Mouse (Mus musculus) lung, embryonic 15.5 days (tissue): ENCODE measurements at regions not wholly inside any gene's neighbourhood (a gene's known extent, or its start where the extent isn't known, plus 50 kb on each side); places are given as distances from the start of the nearest gene placed in this dataset.

Experiments used
- ATAC-seq: fragments of 200-750 bp; cut with Nextera tagmentation; 2 replicates; pipeline ENCODE4 v1.8.0; 2017; ENCODE audit warnings: moderate number of reproducible peaks, borderline replicate concordance; ENCODE audit not compliant: low FRiP score, low TSS enrichment; ENCODE audit errors: extremely low read depth
- H3K27ac ChIP-seq: fragments of 300-500 bp; sonication (generic); 2 replicates; pipeline ENCODE4 v1.5.1; 2015; ENCODE audit warnings: moderate library complexity, mild to moderate bottlenecking, inconsistent platforms
- H3K27me3 ChIP-seq: fragments of 300-500 bp; sonication (generic); 2 replicates; pipeline ENCODE4 v1.6.1; 2015; ENCODE audit warnings: inconsistent platforms
- H3K36me3 ChIP-seq: fragments of 300-500 bp; sonication (generic); 2 replicates; pipeline ENCODE4 v1.6.1; 2015; ENCODE audit warnings: inconsistent platforms
- H3K4me1 ChIP-seq: fragments of 300-500 bp; sonication (generic); 2 replicates; pipeline ENCODE4 v1.6.1; 2015; ENCODE audit warnings: inconsistent platforms
- H3K4me2 ChIP-seq: fragments of 300-500 bp; sonication (generic); 2 replicates; pipeline ENCODE4 v1.6.1; 2015; ENCODE audit warnings: inconsistent platforms, mild to moderate bottlenecking, moderate library complexity
- H3K4me3 ChIP-seq: fragments of 300-500 bp; sonication (generic); 2 replicates; pipeline ENCODE4 v1.5.1; 2015; ENCODE audit warnings: mild to moderate bottlenecking, inconsistent platforms
- H3K9ac ChIP-seq: fragments of 300-500 bp; sonication (generic); 2 replicates; pipeline ENCODE4 v1.6.1; 2015; ENCODE audit warnings: inconsistent platforms
- H3K9me3 ChIP-seq: fragments of 300-500 bp; sonication (generic); 2 replicates; pipeline ENCODE4 v1.6.1; 2016; ENCODE audit warnings: inconsistent platforms
- WGBS: fragments of 180-500 bp; shearing (Covaris S2); methylation state at CpG from one replicate; pipeline ENCODE4 v1.1.7; 2015; 5-methylcytosine and 5-hydroxymethylcytosine counted together

DNA sequence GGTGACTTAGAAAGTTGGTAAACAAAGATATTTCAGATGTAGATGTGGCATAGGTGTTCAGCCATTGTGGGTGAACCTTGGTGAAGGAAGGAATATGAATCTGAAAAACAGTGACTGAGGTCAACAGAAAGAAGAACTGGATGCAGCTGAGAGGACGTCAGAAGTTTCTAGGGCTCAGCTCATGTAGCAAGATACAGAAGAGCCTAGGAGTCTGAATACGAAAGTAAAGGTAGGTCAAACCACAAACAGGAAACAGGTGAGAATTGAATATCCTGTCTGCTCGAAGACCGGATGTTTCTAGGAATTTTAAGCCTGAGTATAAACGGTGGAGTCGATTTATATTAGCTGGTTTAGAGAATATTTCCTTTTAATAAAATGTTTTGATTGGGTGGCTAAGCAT lies 223.7 kb upstream of the Cblb start:
- Histone ChIP-seq H3K9me3 (no peaks in the 10 kb centered on the region), H3K4me1 (no peaks in the 10 kb centered on the region), H3K36me3 (no peaks in the 10 kb centered on the region), H3K27ac (no peak overlapping the region), H3K4me3 (no peak overlapping the region), H3K4me2 (no peak overlapping the region), H3K27me3 (no peaks in the 10 kb centered on the region), H3K9ac (no peak overlapping the region)
- 75% methylated on average over 6 of the region's 6 CpGs for WGBS
- ATAC-seq = no peak

DNA sequence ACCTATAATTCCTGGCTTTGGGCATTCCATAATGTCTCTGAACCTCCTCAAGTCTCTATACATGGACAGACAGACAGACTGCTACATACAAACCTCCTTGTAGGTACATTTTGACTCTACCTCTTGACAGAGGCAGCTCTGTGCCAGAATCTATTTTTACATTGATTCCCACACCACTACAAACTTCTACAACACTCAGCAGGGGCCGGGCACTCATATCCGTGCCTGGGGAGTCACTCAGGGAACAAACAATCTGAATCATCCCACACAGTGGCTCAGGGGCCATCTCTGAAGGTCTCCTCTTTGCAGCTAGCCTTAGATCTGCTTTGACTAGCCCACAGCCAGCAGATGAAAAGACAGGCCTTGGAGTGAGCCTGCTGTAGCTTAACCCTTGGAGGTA lies 221.9 kb upstream of the Cblb start:
- no peak overlapping the region for H3K27ac ChIP-seq
- no peak overlapping the region for H3K4me2 ChIP-seq
- no peaks in the 10 kb centered on the region for H3K27me3 ChIP-seq
- H3K9me3 ChIP-seq = no peaks in the 10 kb centered on the region
- 63% methylated on average over 2 of the region's 2 CpGs for WGBS
- no peaks in the 10 kb centered on the region for H3K4me1 ChIP-seq
- ATAC-seq = no peak
- H3K36me3 ChIP-seq = no peaks in the 10 kb centered on the region
- H3K4me3 ChIP-seq = no peak overlapping the region
- H3K9ac ChIP-seq = no peak overlapping the region

DNA sequence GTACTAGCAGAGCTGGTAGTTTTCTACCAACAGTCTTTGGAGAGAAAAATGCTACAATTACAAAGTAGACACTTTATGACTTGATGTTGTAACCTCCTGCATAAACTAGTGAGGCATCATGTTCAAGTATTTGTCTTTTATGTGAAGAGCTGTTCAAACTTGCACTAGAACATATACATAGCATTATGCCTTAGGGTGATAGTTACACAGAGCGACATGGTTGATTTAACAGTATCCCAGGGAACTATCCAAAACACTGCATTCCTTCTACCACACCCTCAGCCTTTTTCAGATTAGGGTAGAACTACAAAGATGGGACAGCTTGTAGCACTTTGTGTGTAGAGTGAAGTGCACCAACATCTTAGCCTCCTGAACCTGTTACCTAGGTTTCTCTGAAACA lies 220.0 kb upstream of the Cblb start:
- WGBS = 63% methylated on average over 1 of the region's 1 CpGs
- no peak for ATAC-seq
- no peak overlapping the region for H3K9ac ChIP-seq

DNA sequence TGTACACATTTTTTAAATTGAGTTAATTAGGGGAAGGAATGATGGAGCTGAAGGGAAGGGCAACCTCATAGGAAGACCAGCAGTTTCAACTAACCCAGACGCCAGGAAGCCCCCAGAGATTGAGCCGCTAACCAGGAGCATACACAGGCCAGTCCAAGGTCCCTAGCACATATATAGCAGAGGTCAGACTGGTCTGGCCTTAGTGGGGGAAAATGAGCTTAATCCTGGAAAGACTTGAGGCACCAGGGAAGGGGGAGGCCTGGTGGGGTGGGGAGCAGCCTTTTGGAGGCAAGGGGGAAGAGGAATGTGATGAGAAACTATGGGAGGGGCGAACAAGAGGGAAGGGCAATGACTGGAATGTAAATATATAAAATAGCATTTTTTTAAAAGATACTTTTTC lies 188.3 kb upstream of the Cblb start:
- Histone ChIP-seq H3K9ac (no peak overlapping the region), H3K4me1 (no peaks in the 10 kb centered on the region), H3K27ac (no peak overlapping the region), H3K27me3 (no peaks in the 10 kb centered on the region), H3K4me3 (no peak overlapping the region), H3K9me3 (no peaks in the 10 kb centered on the region), H3K4me2 (no peak overlapping the region), H3K36me3 (no peaks in the 10 kb centered on the region)
- 79% methylated on average over 3 of the region's 3 CpGs for WGBS
- no peak for ATAC-seq

More for the DNA sequence above, 220.0 kb upstream of the Cblb start:
- H3K4me3 ChIP-seq = no peak overlapping the region
- H3K4me2 ChIP-seq = no peak overlapping the region
- no peaks in the 10 kb centered on the region for H3K4me1 ChIP-seq
- H3K27ac ChIP-seq = no peak overlapping the region
- H3K36me3 ChIP-seq = no peaks in the 10 kb centered on the region
- no peaks in the 10 kb centered on the region for H3K9me3 ChIP-seq
- H3K27me3 ChIP-seq = no peaks in the 10 kb centered on the region

DNA sequence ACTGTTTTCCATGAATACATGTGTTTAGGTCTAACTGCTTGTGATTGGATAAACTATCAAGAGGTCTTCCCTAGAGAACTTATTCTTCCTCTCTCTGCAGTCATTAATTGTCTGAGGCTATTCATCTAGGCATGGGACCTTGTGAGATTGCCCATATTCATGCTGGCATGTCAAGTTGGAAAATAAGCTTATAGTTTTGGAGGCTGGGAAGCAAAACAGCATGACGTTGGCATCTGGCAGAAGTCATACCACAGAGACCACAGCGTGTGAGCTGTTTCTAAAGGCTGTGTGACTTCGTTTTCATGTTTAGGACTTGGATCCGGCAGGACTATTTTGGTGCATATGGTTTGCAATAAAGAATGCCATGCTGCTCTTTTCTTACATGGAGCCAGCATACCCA lies 185.5 kb upstream of the Cblb start:
- no peak overlapping the region for H3K4me3 ChIP-seq
- H3K4me2 ChIP-seq = no peak overlapping the region
- WGBS = 82% methylated on average over 4 of the region's 4 CpGs
- ATAC-seq = no peak
- no peaks in the 10 kb centered on the region for H3K4me1 ChIP-seq
- no peak overlapping the region for H3K9ac ChIP-seq
- H3K36me3 ChIP-seq = no peaks in the 10 kb centered on the region
- no peaks in the 10 kb centered on the region for H3K27me3 ChIP-seq
- no peaks in the 10 kb centered on the region for H3K9me3 ChIP-seq
- no peak overlapping the region for H3K27ac ChIP-seq

DNA sequence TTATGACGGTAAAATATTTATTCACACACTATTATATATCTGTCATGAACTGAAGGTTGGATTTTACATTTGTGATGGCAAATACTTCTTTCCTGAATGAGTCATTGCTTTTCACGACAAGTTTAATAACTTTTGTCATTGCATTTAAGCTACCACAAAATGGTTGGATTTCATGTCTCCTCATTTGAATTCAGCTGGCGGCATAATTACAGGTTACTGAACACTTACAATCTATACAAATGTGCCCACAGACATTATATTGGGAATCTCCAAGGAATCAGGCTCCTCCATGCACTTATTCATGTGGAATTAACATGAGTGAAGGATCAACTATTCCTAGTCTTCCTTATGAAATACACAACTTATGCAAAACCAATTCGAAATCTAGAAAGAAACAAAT lies 150.3 kb upstream of the Cblb start:
- WGBS = 87% methylated on average over 4 of the region's 4 CpGs
- no peaks in the 10 kb centered on the region for H3K36me3 ChIP-seq
- H3K27me3 ChIP-seq = no peaks in the 10 kb centered on the region
- H3K4me1 ChIP-seq = no peaks in the 10 kb centered on the region
- no peak overlapping the region for H3K4me2 ChIP-seq
- H3K27ac ChIP-seq = no peak overlapping the region
- no peak overlapping the region for H3K4me3 ChIP-seq
- ATAC-seq = no peak
- H3K9ac ChIP-seq = no peak overlapping the region
- H3K9me3 ChIP-seq = no peaks in the 10 kb centered on the region

DNA sequence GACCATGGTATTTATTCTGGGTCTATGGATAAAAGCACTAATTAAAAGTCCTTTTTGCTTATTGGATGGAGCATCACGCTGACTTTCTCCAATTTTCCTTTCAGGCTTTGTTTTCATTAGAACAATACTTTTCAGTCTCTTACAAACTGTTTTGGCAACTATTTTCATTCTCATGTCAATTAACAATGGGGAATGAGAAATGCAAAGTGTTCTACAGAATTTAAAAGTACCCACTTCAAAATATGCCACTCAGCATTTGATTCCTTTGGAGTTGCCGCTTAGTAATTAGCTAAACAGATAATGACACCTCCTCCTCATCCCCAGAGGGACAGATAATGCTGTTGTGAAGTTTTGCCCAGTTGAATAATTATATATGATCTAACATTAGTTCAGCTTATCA lies 149.9 kb upstream of the Cblb start:
- Histone ChIP-seq H3K27me3 (no peaks in the 10 kb centered on the region), H3K9me3 (no peaks in the 10 kb centered on the region), H3K9ac (no peak overlapping the region), H3K4me2 (no peak overlapping the region), H3K36me3 (no peaks in the 10 kb centered on the region), H3K27ac (no peak overlapping the region), H3K4me1 (no peaks in the 10 kb centered on the region), H3K4me3 (no peak overlapping the region)
- ATAC-seq = no peak
- 89% methylated on average over 2 of the region's 2 CpGs for WGBS

DNA sequence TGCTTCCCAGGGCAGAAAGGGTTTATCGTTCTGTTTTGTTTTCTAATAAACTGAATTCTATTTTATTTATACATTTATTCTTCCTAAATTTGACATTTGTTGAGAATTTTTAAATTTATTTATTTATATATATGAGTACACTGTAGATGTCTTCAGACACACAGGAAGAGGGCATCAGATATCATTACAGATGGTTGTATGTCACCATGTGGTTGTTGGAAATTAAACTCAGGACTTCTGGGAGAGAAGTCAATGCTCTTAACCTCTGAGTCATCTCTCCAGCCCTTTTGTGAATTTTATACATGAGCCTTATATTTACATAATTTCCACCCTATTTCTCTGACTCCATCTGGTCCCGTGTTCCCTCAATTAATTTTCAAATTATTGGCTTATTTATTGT lies 147.2 kb upstream of the Cblb start:
- no peak for ATAC-seq
- no peaks in the 10 kb centered on the region for H3K36me3 ChIP-seq
- H3K4me1 ChIP-seq = no peaks in the 10 kb centered on the region
- H3K27ac ChIP-seq = no peak overlapping the region
- H3K27me3 ChIP-seq = no peaks in the 10 kb centered on the region
- WGBS = 78% methylated on average over 2 of the region's 2 CpGs
- no peak overlapping the region for H3K9ac ChIP-seq
- no peak overlapping the region for H3K4me3 ChIP-seq
- H3K9me3 ChIP-seq = no peaks in the 10 kb centered on the region
- no peak overlapping the region for H3K4me2 ChIP-seq

DNA sequence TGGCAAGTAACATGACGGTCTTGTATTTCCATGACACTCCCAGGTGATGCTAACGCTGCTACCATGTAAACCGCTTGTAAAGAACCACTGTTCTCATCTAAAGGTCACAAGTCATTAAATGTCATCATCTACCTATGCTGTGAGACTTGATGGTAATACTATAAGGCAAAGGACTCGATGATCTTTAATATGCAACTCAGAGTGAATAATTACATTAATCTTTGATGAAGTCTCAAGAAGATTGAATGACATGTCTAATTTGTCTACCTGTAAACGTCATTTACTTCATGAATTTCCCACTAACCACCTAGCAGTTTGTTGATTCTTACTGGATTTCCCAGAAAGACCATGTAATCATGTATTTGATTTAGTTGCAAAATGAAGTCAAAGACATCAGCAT lies 143.5 kb upstream of the Cblb start:
- no peaks in the 10 kb centered on the region for H3K9me3 ChIP-seq
- no peak overlapping the region for H3K4me2 ChIP-seq
- no peak overlapping the region for H3K9ac ChIP-seq
- no peaks in the 10 kb centered on the region for H3K27me3 ChIP-seq
- WGBS = 82% methylated on average over 5 of the region's 5 CpGs
- H3K36me3 ChIP-seq = no peaks in the 10 kb centered on the region
- no peak overlapping the region for H3K4me3 ChIP-seq
- no peak overlapping the region for H3K27ac ChIP-seq
- H3K4me1 ChIP-seq = no peaks in the 10 kb centered on the region
- no peak for ATAC-seq

DNA sequence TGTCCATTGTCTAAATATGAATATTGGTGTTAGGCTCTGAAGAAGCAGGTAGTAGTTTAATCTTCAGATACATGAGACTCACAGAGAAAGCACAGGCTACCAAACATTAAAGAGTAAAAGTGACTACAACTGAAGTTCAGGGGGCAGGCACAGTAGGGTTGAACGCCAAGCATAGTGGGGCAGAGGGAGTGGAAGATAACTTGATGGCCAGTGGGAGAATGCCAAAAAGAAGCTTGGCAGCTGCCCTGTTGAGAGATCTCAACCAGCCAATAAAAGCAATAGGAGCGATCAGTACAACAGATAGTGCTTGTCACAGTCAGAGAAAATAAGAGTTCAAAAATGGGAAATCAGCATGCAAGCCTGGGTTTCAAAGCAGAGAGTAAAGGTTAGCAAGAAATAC lies 125.4 kb upstream of the Cblb start:
- 86% methylated on average over 2 of the region's 2 CpGs for WGBS
- peaks cover 2% of the 10 kb centered on the region; the same call in 1 of the 2 replicates for H3K9me3 ChIP-seq
- no peak overlapping the region for H3K4me2 ChIP-seq
- no peaks in the 10 kb centered on the region for H3K27me3 ChIP-seq
- H3K4me3 ChIP-seq = no peak overlapping the region
- no peaks in the 10 kb centered on the region for H3K36me3 ChIP-seq
- no peak overlapping the region for H3K27ac ChIP-seq
- ATAC-seq = no peak
- H3K4me1 ChIP-seq = no peaks in the 10 kb centered on the region
- H3K9ac ChIP-seq = no peak overlapping the region

DNA sequence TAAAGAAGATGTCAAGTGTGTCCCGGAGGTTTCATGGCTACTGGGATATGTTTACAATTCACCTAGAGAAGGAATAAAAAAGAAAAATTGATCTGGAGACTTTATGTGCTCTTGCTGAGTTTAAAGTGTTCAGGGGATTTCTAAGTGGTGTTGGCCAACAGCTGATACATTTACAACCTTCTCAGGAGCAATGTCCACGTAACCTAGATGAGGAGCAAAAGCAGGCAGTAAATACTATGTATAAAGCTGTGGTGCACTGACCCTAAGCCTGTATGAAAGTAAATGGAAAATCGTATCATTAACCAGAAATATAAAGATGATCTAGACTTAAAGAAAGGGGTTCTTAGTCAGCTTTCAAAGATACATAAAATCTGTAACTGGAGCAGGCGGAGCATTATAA lies 124.3 kb upstream of the Cblb start:
- Histone ChIP-seq H3K27me3 (no peaks in the 10 kb centered on the region), H3K4me3 (no peak overlapping the region), H3K9ac (no peak overlapping the region), H3K36me3 (no peaks in the 10 kb centered on the region), H3K4me2 (no peak overlapping the region), H3K27ac (no peak overlapping the region), H3K9me3 (no peaks in the 10 kb centered on the region), H3K4me1 (no peaks in the 10 kb centered on the region)
- ATAC-seq = no peak
- 83% methylated on average over 4 of the region's 4 CpGs for WGBS

DNA sequence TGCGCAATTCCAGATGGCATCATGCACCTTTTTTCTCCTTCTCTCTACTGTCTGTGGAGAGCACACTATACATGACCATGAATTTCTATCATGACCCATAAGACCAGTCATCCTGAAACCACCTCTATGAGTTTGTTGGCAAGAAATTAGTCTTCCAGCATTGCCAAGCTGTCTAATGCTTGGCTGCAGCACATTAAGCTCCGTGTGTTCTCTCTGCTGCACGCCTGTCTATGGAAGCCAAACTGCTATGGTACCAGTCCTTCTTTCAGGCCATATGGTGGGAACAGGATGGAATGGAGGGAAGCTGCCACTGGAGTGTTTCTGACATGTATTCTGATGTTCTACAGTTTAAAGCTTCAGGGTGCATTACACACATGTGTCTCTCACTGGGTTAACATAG lies 121.0 kb upstream of the Cblb start:
- no peaks in the 10 kb centered on the region for H3K36me3 ChIP-seq
- no peak overlapping the region for H3K9ac ChIP-seq
- H3K4me2 ChIP-seq = no peak overlapping the region
- H3K27ac ChIP-seq = no peak overlapping the region
- H3K4me1 ChIP-seq = no peaks in the 10 kb centered on the region
- WGBS = 87% methylated on average over 3 of the region's 3 CpGs
- no peaks in the 10 kb centered on the region for H3K27me3 ChIP-seq
- no peak overlapping the region for H3K4me3 ChIP-seq
- ATAC-seq = no peak
- H3K9me3 ChIP-seq = no peaks in the 10 kb centered on the region

DNA sequence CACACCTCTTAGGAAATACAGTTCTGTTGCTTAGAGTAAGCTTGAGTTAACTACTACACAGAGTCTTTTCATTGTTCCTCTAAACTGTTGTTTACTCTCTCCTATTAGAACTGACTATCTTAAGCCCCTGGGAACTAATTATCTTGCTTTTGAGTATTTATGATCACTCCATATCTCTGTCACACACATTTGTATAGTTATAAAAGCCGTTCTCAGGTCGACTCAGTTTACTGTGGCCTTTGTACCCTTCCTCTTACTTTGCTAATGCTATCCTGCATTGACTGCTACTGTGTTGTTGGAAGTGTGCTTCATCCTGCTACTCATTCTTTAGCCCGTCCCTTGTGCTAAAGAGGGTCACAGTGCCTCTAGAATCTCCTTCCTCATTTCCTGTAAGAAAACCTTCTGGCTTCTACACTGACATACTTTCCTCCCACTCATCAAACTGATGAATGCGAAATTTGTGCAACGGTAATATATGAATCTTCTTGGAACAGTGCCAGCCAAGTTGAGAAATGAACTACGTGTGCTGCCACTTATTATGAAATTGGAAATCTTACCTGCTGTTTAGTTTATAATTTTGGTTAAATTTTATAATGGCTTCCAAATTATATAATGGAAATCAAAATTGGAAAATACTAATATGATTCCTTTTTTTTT lies 119.8 kb upstream of the Cblb start:
- no peaks in the 10 kb centered on the region; the same call in 1 of the 2 replicates for H3K4me1 ChIP-seq
- no peak overlapping the region for H3K9ac ChIP-seq
- H3K9me3 ChIP-seq = no peaks in the 10 kb centered on the region
- no peaks in the 10 kb centered on the region for H3K36me3 ChIP-seq
- no peak overlapping the region for H3K4me2 ChIP-seq
- H3K27me3 ChIP-seq = no peaks in the 10 kb centered on the region
- no peak overlapping the region for H3K27ac ChIP-seq
- WGBS = 50% methylated on average over 6 of the region's 6 CpGs
- no peak for ATAC-seq
- H3K4me3 ChIP-seq = no peak overlapping the region
